Mouse (Mus musculus): ENCODE results near the gene Celf1. TPM values are rescaled to one million over a fixed set of nuclear protein-coding genes. Genes with fewer than 3 reads are reported as not detected.
"Not testable (repeated sequence)": the region's sequence is repeated elsewhere in the genome, so short reads cannot be mapped to it uniquely, and the experiment has no call there.

Gene Celf1
- total RNA-seq, 2 experiments from 2014 or later = 132 to 148 TPM

GRCm38 (mm10) chr2:91018061-91018788, 78.0 kb downstream of the Celf1 start:
- DNase-seq (ENCODE audit: low spot score in 2 of 2) = peak in 1 of 2 experiments; percentile 30

DNA sequence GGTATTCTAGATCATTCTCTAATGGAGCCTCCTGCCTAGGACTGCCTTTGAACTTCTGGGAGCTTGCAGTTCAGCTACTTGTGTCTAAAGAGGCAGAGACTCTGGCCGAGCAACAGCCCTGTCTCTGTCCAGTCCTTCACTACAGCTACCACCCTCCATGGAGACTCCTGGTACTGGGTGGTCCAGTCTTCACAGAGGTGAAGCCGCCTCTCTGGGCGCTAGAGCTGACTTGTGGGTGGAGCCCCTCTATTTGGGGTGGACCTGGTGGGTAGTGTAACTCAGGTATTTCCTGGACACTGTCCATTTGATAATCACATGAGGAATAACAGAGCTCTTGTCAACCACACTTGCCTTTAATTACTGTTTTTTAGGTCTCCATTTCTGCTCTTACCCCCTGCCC, 79.7 kb downstream of the Celf1 start:
- DNase-seq (ENCODE audit: low spot score in 2 of 2) = no peak

DNA sequence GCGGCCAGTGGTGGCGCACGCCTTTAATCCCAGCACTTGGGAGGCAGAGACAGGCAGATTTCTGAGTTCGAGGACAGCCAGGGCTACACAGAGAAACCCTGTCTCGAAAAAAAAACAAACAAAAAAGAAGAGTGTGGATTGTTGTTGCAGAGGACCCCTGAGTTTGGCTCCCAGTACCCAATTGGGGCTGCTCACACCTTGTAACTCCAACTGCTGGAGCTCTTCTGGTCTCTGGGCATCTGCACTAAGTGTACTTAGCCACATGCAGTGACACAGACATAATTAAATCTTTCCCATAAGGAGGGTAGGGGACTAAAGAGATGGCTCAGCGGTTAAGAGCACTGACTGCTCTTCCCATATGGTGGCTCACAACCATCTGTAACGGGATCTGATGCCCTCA, 82.1 kb downstream of the Celf1 start:
- DNase-seq (ENCODE audit: low spot score in 2 of 2) = not testable (repeated sequence)

DNA sequence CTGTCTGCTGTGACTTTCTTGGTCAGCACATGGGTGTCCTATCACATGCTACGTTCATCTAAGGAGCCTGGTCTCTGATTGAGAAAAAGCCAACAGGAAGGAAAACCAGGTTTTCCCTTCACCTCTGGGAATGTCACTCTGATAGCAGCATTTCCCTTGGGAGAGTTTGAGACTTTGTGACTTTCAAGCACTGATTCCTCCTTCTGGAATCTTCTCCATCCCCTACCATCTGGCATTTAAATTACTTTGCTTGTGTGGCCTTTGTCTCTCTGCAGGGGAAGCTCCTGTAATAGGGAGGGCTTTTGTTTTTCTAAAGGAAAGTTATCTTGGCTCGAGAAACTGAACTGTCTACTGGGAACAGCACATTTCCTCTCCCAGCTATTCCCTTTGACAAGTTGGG, 82.9 kb downstream of the Celf1 start:
- no peak for DNase-seq (ENCODE audit: low spot score in 2 of 2)

- no peak for DNase-seq (ENCODE audit: low spot score in 2 of 2)
Measured at GRCm38 (mm10) chr2:91023956-91024355, 83.8 kb downstream of the Celf1 start.

DNA sequence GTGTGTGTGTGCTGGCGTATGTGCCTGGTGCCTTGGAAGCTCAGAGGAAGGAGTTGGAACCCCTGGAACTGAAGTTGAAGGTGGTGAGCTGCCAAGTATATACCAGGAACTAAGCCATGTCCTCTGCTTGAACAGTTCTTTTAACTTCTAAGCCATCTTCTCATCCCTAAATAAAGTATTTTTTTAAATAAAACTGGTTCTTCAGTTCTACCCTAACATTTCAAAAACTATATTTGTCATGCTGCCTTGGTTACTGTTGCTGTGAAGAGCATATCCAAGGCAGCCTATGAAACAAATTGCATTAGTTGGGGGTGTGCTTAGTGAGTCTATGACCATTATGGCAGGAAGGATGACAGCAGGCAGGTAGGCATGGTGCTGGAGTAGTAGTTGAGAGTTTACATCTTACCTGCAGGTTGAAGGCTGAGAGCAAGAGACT, 84.9 kb downstream of the Celf1 start:
- no peak for DNase-seq (ENCODE audit: low spot score in 2 of 2)

DNA sequence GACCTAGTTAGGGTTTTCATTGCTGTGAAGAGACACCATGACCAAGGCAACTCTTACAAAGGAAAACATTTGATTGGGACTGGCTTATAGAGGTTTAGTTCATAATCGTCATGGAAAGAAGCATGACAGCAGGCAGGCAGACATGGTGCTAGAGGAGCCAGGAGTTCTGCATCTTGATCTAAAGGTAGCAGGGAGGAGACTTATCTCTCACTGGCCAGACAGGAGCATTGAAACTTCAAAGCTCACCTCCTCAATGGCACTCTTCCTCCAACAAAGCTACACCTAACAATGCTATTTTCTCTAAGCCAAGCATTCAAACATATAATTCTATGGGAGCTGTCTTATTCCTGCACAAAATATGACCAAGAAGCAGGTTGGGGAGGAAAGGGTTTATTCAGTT, 86.3 kb downstream of the Celf1 start:
- no peak for DNase-seq (ENCODE audit: low spot score in 2 of 2)

GRCm38 (mm10) chr2:91027391-91028214, 87.4 kb downstream of the Celf1 start:
- no peak for DNase-seq (ENCODE audit: low spot score in 2 of 2)

DNA sequence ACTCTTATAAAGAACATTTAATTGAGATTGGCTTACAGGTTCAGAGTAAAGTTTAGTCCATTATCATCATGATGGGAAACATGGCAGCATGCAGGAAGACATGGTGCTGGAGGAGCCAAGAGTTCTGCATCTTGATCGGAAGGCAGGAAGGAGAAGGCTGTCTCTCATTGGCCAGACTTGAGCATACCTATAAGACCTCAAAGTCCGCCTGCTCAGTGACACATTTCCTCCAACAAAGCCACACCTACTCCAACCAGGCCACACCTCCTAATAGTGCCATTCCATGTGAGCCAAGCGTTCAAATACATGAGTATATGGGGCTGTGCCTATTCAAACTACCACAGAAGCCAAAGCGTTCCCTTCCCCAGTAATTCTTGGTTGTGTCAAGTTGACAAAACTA, 91.0 kb downstream of the Celf1 start:
- DNase-seq (ENCODE audit: low spot score in 2 of 2) = no peak

DNA sequence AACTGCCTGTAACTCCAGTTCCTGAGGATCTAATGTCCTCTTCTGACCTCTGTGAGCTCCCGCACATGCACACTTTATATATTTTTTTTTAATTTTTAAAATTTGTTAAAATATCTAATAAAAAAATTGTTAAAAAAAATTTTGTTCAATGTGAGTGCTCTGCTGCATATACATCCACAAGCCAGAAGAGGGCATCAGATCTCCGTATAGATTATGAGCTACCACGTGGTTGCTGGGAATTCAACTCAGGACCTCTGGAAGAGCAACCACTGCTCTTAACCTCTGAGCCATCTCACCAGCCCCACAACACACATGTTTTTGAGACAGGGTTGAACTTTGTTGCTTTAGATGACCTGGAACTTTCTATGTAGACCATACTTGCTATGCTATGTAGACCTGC, 92.8 kb downstream of the Celf1 start:
- DNase-seq (ENCODE audit: low spot score in 2 of 2) = no peak

DNA sequence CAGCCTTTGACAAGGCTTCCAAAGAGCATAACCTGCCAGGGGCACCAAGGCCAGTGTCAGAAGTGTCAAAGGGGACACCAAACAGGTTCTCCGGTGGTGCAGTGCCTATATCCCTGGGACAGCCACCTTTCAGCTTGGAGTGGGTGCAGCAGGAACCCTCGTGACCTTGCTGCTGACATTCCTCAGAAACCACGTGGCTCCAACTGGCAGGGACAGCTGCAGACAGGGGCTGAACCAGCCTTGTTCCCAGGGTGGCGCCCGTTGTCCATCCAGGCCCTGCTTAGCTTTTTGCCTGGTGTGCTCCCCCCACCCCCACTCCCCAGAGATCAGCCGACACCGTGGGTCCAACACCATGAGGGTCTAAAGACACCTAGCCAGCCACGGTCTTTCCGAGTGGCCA, 95.2 kb downstream of the Celf1 start, which contains the start of gene Rapsn:
Rapsn (plus strand) TSS at position 236 of the 400 bp plus-strand sequence.
- no peak for DNase-seq (ENCODE audit: low spot score in 2 of 2)

- no peak for DNase-seq (ENCODE audit: low spot score in 2 of 2)
Measured at GRCm38 (mm10) chr2:91041786-91042185, 101.6 kb downstream of the Celf1 start.

GRCm38 (mm10) chr2:91042651-91043398, 102.6 kb downstream of the Celf1 start:
- no peak for DNase-seq (ENCODE audit: low spot score in 2 of 2)

- DNase-seq (ENCODE audit: low spot score in 2 of 2) = no peak
Measured at GRCm38 (mm10) chr2:91044727-91045126, 104.5 kb downstream of the Celf1 start.

DNA sequence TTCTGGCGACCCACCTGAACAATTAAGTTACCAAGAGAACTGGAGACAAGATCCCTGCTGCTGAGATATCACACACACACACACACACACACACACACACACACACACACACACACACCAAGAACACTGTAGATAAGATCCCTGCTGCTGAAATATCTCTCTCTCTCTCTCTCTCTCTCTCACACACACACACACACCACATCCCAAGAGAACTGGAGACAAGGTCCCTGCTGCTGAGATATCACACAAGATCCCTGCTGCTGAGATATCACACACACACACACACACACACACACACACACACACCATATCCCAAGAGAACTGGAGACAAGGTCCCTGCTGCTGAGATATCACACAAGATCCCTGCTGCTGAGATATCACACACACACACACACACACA, 105.6 kb downstream of the Celf1 start:
- DNase-seq (ENCODE audit: low spot score in 2 of 2) = not testable (repeated sequence)

DNA sequence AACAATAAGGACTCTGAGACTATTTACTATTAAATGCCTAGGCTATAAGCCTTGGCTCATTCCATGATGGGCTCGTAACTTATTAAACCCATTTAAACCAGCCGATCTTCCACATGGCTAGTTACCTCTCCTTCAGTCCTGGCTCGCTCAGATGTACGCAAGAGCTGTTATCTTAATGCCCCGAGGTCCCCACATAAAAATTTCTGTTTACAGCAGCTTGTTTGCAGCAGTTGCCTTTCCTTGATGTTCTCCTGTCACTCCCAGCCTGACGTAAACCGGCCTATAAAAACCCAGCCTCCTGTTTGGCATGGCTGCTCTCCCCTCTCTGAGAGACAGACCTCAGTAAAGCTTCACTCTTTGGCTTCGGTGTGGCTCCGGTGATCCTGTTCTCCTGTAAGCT, 107.2 kb downstream of the Celf1 start:
- no peak for DNase-seq (ENCODE audit: low spot score in 2 of 2)

DNA sequence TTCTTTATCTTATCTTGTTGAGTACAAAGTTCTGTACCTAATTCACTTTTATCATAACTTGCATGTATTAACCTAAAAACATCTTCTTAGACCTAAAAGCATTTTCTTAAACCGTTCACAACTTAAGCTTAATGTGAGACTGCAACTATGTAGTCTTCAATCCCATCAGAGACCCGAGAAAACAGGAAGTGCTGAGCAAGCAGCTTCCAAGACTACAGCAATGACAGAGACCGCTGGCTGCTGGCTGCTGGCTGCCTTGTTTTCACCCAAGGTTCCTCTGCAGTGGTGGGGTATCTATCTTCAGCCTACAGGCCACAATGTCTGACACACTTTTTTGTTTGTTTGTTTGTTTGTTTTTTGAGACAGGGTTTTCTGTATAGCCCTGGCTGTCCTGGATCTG, 111.7 kb downstream of the Celf1 start:
- DNase-seq (ENCODE audit: low spot score in 2 of 2) = no peak

- DNase-seq (ENCODE audit: low spot score in 2 of 2) = no peak
Measured at GRCm38 (mm10) chr2:91052752-91053151, 112.6 kb downstream of the Celf1 start.

GRCm38 (mm10) chr2:91053181-91053933, 113.2 kb downstream of the Celf1 start:
- DNase-seq (ENCODE audit: low spot score in 2 of 2) = no peak

- peak; percentile 97 to 98 for DNase-seq (ENCODE audit: low spot score in 2 of 2)
Measured at GRCm38 (mm10) chr2:91053934-91054382, 113.8 kb downstream of the Celf1 start, which contains the start of gene Psmc3. Gene Psmc3 (plus strand): TSS chr2:91054009.

DNA sequence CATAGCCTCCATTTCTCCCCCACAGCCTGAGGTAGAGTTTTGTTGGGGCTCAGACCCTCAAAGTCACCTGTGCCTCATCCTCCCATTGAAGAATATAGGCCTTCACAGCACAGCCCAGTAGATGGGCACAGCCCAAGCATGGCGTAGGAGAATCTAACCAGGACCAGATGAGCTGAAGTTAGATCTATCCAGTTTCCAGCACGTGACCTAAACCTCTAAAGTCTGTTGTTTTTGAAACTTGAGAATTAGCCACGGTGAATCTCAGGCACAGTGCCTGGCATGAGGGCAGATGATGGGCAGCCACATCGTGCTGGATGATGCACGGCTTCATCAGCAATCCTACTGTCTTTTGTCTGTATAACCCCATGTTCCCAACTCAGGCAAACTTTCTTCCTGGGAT, 118.3 kb downstream of the Celf1 start:
- DNase-seq (ENCODE audit: low spot score in 2 of 2) = no peak

Data from left cerebral cortex, adult 18-20 months (tissue).